Mouse (Mus musculus): ENCODE measurements around the gene Gpatch4. TPM values are rescaled to one million over a fixed set of nuclear protein-coding genes. Genes with fewer than 3 reads are reported as not detected.
A peak's percentile ranks its signal among the peaks of the same experiment; 100 is the strongest.

Gpatch4 gene
- polyA plus RNA-seq, 1 experiment from 2014 or later = 44.0 TPM

DNA sequence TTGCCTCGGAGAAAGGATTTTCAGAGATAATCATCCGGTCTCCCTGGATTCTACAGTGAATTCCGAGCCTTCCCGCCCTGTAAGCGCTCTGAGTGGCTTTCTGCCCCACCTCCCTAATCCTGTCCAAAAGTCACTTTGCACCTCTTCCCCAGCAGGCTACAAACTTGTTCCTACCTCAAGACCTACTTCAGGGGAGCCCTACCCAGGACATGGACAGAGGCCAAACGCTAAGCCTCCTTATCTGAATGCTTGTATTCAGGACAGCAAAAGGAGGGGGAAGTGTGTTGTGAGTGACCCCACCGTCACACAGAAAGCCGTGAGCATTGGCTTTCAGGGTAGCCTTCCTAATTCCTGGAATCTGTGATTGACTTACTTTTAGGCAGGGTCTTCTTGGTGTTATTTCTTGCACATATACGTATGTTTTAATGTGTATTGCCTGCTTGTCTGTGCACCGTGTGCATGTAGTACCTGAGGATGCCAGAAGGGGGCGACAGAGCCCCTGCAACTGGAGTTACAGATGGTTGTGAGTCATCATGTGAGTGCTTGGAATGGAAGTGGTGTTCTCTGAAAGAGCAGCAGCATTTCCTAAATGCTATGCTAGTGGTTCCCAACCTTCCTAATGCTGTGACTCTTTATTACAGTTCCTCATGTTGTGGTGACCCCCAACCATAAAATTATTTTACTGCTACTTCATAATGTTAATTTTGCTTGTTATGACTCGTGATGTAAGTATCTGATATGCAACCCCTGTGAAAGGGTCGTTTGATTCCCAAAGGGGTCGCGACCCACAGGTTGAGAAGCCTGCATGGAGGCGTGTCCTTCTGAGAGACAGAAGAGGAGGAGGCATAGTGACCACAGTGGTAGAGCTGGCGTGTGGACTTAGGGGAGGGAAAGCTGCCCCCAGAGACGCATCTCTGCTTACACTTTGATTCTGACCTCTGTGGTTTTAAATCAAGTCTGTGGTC, 36.8 kb upstream of the Gpatch4 start:
- no peak overlapping the region for H3K4me3 ChIP-seq
- no peak overlapping the region for H3K27ac ChIP-seq
- H3K4me1 ChIP-seq = no peaks in the 10 kb centered on the region
- H3K9me3 ChIP-seq (replicated peaks) = peaks cover 4% of the 10 kb centered on the region
- no peak overlapping the region for H3K4me2 ChIP-seq
- no peak for ATAC-seq
- H3K27me3 ChIP-seq (replicated peaks) = peaks cover 71% of the 10 kb centered on the region
- no peak overlapping the region for H3K9ac ChIP-seq
- 60% methylated on average over 18 of the region's 18 CpGs for WGBS (ENCODE audit: insufficient replicate concordance)
- no peaks in the 10 kb centered on the region for H3K36me3 ChIP-seq

DNA sequence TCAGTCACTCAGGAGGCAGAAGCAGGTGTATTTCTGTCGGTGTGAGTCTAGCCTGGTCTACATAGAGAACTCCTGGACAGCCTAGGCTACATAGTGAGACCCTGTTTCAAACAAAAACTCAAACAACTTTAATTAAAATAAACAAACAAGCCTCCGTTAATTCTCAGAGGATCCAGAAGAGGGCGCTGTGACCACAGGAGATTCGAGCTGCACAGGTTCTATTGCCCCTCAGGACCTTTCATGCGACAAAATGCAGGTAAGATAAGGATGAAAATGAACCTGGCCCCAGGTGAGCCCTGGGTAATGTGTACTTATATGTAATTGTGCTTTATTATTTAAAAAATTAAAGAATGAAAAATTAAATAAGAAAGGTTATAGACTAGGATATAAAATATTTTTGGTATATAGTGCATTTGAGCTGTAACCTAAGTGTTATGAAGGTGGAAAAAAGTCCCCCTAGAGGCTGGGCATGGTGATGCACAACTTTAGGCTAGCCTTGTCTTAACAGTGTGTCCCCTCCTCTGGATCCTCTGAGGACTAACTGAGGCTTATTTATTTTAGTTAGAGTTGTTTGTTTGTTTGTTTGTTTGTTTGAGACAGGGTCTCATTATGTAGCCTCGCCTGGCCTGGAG, 32.2 kb upstream of the Gpatch4 start:
- no peak for ATAC-seq
- Histone ChIP-seq H3K4me1 (no peaks in the 10 kb centered on the region), H3K27ac (no peak overlapping the region), H3K9me3 (replicated peaks) (peaks cover 4% of the 10 kb centered on the region), H3K4me2 (no peak overlapping the region), H3K27me3 (replicated peaks) (peaks cover 37% of the 10 kb centered on the region), H3K36me3 (no peaks in the 10 kb centered on the region), H3K9ac (no peak overlapping the region), H3K4me3 (no peak overlapping the region)
- 4% methylated on average over 6 of the region's 6 CpGs for WGBS (ENCODE audit: insufficient replicate concordance)

DNA sequence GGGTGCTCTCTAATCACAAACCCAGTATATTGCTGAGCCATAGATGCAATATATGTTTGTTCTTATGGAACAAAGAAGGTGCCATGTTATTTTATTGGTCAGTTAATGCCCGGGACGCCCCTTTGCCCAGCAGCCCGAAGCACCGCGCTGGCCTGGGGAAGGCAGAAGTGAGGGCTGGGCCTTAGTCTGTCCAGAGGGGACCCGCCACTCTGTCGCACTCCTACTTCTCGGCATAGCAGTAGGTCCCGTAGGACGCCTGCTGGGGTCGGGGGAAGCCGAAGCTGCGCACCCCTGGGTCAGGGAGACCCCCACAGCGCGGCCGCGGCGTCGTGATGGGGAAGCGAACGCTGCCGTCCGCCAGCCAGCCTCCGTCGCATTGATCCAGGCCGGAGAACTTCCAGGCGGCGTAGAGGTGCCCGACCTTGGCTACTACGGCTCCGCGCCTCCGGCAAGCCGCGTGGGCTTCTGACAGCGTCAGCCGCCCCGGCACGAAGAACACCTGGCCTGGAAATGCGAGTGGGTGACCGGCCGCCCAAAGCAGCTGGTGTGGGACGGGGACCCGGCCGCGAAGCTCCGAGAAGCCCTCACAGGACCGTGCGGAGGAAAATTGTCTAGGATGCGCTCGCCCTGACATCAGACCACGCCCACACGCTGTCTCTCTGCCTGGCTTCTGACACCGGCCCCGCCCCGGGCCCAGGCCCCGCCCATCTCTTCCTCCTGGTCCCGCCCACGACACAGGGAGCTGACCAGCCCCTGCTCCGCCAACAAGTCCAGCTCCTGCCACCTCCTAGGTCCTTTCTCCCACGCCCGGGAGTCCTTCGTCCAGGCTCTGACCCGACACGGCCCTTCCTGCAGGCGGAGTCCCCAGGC, 20.4 kb upstream of the Gpatch4 start:
- H3K36me3 ChIP-seq = no peaks in the 10 kb centered on the region
- H3K9me3 ChIP-seq (replicated peaks) = no peaks in the 10 kb centered on the region
- peak overlapping the region; percentile 93 for H3K4me2 ChIP-seq
- H3K4me1 ChIP-seq = peaks cover 19% of the 10 kb centered on the region
- 2% methylated on average over 54 of the region's 66 CpGs for WGBS (ENCODE audit: insufficient replicate concordance)
- H3K27me3 ChIP-seq (replicated peaks) = peaks cover 88% of the 10 kb centered on the region
- H3K4me3 ChIP-seq = peak overlapping the region; percentile 61
- H3K27ac ChIP-seq = no peak overlapping the region
- peak overlapping the region; percentile 35; the same call in 1 of the 2 replicates for H3K9ac ChIP-seq
- peak; percentile 86 for ATAC-seq

DNA sequence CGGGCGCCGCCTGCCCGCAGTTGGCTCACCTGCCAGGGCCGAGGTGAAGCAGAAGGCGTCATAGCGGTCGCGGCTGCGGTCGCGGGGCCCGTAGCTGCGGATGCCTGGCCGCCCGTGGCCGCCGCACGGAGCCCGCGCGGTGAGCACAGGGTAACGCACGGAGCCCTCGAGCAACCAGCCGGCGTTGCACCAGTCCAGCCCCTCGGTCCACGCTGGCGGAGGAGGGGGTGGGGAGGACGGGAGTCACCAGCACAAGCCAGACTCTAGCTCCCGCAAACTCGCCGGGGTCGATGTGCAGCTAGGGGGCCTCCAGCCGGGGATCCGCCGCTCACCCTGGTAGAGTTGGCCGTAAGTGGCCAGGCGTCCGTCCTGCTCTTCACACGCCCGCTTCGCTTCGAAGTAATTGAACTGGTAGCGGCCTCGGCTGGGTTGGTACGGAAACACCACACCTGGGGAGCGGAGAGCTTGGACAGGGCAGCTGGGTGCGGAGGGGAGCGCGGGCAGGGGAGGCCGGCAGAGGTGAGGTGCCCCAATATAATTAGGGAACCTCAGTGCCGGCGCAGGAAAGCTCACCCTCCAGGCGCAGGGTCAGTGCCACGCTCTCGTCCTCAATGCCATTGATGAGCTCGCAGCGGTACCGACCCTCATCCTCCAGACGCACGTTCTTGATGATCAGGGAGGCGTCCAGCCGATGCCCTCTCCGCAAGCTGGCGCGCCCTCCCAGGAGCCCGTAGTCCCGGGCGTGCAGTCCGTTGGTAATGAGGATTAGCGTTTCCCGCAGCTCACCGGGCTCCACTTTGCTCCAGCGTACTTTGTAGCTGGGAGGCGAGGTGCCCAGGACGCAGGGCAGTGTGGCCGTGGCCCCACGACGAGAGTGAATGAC, 19.5 kb upstream of the Gpatch4 start:
- Histone ChIP-seq H3K27me3 (replicated peaks) (peaks cover 91% of the 10 kb centered on the region), H3K27ac (no peak overlapping the region), H3K4me3 (peak overlapping the region; percentile 61), H3K36me3 (no peaks in the 10 kb centered on the region), H3K9ac (peak overlapping the region; percentile 35; the same call in 1 of the 2 replicates), H3K4me1 (peaks cover 19% of the 10 kb centered on the region), H3K4me2 (peak overlapping the region; percentile 93), H3K9me3 (replicated peaks) (peaks cover 7% of the 10 kb centered on the region; the same call in 1 of the 2 replicates)
- ATAC-seq = peak; percentile 42
- WGBS (ENCODE audit: insufficient replicate concordance) = 2% methylated on average over 81 of the region's 81 CpGs

DNA sequence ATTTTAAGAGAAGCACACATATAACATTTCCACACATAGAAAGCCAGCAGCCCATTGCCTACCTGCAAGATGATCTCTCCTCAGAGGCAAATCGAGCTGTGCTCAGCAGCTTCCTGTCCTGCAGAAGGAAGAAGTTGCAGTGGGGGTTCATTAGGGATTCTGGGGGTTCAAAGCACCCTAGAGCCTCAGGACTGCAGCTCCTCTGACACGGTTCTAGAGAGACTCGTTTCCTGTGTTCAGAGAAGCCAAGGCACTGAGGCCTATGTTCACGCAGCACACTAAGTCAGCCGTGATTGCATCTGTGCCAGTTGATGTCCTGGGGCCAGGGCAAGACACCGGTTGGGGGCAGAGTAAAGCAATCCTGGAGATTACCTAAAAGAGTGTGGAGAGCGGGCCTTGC, 16.1 kb upstream of the Gpatch4 start:
- no peak overlapping the region for H3K4me3 ChIP-seq
- H3K36me3 ChIP-seq = no peaks in the 10 kb centered on the region
- peaks cover 19% of the 10 kb centered on the region for H3K4me1 ChIP-seq
- H3K27ac ChIP-seq = no peak overlapping the region
- no peak overlapping the region for H3K9ac ChIP-seq
- H3K4me2 ChIP-seq = no peak overlapping the region
- peaks cover 7% of the 10 kb centered on the region; the same call in 1 of the 2 replicates for H3K9me3 ChIP-seq (replicated peaks)
- ATAC-seq = no peak
- peaks cover 95% of the 10 kb centered on the region for H3K27me3 ChIP-seq (replicated peaks)
- WGBS (ENCODE audit: insufficient replicate concordance) = 50% methylated on average over 7 of the region's 7 CpGs

DNA sequence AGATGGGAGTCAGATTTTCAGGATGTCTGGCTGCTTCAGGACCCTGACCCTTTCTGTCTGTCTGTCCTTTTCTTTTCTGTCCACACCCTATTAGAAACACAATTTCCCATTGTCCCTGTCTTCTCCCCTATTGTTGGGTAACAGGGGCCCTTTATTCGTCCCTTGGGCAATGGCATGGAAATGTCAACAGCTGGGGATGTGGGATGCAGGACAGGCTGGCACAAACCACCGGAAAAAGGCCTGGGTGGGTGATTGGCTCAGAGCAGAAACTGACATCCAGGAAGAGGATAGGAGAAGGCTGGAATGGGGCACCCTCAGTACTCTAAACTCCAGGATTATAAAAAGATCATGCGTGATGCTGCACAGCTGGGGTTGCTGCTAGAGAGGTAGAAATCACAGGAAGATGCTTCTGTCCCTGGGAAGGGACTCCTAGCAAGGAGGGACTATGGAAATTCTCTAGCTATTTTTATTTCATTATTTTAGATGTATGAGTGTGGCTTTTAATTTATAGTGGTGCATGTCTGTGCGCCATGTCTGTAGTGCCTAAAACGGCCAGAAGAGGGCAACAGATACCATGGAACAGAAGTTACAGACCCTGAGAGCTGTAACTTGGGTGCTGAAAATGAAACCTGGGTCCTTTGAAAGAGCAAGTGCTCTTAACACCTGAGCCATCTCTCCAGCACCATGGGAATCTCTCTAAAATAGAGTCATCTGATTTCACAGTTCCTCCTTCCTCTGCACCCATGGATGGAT, 15.3 kb upstream of the Gpatch4 start, which contains the start of gene Hapln2:
Hapln2 (minus strand) TSS at position 150 of the 753 bp plus-strand sequence.
- H3K27me3 ChIP-seq (replicated peaks) = peaks cover 95% of the 10 kb centered on the region
- WGBS (ENCODE audit: insufficient replicate concordance) = 49% methylated on average over 5 of the region's 5 CpGs

DNA sequence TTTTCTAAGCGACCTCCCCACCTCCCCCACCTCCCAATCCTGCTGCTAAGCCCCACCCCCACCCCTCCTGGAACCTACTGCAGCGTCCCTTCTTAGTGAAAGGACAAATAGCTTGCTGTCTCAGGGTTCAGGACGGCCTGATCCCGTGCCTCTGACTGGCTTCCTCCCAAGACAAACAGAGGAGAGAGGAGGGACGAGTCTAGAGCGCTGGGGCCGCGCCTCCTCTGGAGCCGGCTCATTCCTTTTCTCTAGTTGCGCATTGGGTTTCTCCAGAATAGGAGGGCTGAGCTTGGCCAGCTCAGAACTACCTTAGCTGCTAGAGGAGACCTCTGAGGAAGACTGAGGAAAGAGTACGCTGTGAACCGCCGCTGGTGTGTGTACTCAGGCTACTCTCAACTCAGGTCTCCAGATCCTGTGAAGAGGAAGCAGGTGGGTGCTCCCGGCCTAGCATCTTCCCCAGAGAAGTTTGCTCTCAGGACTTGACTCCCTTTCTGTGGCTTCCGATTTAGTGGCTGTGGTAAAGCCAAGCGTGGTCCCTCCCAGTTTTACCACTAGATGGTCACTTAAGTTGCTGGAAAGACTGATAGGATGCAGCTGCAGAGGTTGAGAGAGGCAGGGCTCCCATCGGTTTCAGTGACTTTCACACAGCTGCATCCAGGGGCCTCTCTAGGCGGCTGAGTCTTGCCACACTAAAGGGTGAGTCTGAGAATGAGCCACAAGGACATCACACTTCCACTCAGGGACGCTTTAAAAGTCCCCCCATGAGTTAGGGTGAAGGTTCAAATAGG, 12.1 kb upstream of the Gpatch4 start:
- H3K27me3 ChIP-seq (replicated peaks) = peaks cover 91% of the 10 kb centered on the region
- H3K9me3 ChIP-seq (replicated peaks) = peaks cover 7% of the 10 kb centered on the region; the same call in 1 of the 2 replicates
- no peak overlapping the region for H3K4me3 ChIP-seq
- H3K9ac ChIP-seq = no peak overlapping the region
- no peak for ATAC-seq
- WGBS (ENCODE audit: insufficient replicate concordance) = 10% methylated on average over 19 of the region's 19 CpGs
- H3K4me2 ChIP-seq = no peak overlapping the region
- no peaks in the 10 kb centered on the region for H3K4me1 ChIP-seq
- no peak overlapping the region for H3K27ac ChIP-seq
- no peaks in the 10 kb centered on the region for H3K36me3 ChIP-seq

More for the DNA sequence above, 15.3 kb upstream of the Gpatch4 start, which contains the start of gene Hapln2:
- no peak within 1 kb of the TSS for H3K27ac ChIP-seq
- no peak within 1 kb of the TSS for H3K4me3 ChIP-seq
- no peak within 1 kb of the TSS for H3K9ac ChIP-seq
- H3K9me3 ChIP-seq (replicated peaks) = peaks cover 7% of the 10 kb centered on the region; the same call in 1 of the 2 replicates
- ATAC-seq = no peak
- peaks cover 15% of the 10 kb centered on the region for H3K4me1 ChIP-seq
- no peaks in the 10 kb centered on the region for H3K36me3 ChIP-seq
- H3K4me2 ChIP-seq = no peak within 1 kb of the TSS

DNA sequence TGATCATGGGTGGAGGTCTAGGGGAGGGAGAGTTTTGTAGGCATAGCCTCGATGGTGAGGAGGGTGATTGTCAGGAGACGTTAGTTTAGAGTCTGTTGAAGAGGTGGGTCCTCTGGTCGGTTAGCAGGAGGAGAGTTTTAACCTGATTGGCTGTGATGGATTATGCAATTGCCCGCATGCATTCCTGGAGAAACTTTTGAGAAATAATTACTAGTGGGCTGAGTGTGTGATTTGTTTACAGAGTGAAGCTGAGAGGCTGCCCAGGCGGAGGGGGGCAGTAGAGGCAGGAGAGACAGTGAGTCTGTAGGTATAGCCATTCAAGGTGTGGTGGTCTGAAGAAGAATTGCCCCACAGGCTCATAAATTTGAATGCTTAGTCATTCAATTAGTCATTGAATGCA, 9.4 kb upstream of the Gpatch4 start:
- no peaks in the 10 kb centered on the region for H3K9me3 ChIP-seq (replicated peaks)
- no peak overlapping the region for H3K9ac ChIP-seq
- no peaks in the 10 kb centered on the region for H3K4me1 ChIP-seq
- H3K4me3 ChIP-seq = no peak overlapping the region
- WGBS (ENCODE audit: insufficient replicate concordance) = 49% methylated on average over 5 of the region's 5 CpGs
- H3K36me3 ChIP-seq = no peaks in the 10 kb centered on the region
- peaks cover 81% of the 10 kb centered on the region for H3K27me3 ChIP-seq (replicated peaks)
- H3K27ac ChIP-seq = no peak overlapping the region
- no peak for ATAC-seq
- H3K4me2 ChIP-seq = no peak overlapping the region

DNA sequence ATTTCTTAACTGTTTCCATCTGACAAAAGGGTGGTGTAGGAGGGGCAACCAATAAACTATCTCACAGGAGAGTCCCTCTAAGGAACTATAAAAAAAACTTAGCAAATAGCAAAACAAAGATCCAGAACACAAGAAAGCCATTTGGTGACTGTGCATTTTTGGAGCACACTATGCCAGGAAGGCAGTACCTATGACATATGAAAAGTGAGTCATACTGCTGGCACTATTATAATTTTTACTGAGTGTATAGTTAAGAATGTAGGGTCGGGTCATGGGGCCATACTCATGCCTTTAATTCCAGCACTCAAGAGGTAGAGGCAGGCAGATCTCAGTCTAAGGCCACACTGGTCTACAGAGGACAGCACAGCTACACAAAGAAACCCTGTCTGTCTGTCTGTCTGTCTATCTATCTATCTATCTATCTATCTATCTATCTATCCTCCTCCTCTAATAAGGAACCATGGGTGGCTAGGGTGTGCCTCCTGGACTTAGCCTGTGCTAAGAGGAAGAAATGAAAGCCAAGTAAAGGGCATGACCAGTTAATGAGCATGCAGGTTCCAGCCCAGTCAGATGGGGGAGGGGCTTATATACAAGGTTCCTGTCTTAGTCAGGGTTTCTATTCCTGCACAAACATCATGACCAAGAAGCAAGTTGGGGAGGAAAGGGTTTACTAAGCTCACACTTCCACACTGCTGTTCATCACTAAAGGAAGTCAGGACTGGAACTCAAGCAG, 7.2 kb upstream of the Gpatch4 start:
- 37% methylated on average over 1 of the region's 1 CpGs for WGBS (ENCODE audit: insufficient replicate concordance)
- Histone ChIP-seq H3K4me2 (no peak overlapping the region), H3K4me3 (no peak overlapping the region), H3K36me3 (no peaks in the 10 kb centered on the region), H3K9me3 (replicated peaks) (no peaks in the 10 kb centered on the region), H3K27me3 (replicated peaks) (peaks cover 82% of the 10 kb centered on the region), H3K27ac (no peak overlapping the region), H3K9ac (no peak overlapping the region), H3K4me1 (no peaks in the 10 kb centered on the region)
- no peak for ATAC-seq
